Mouse (Mus musculus) bone marrow, adult 2 months (tissue): ENCODE results near the gene Lbx1. TPM values are rescaled to one million over a fixed set of nuclear protein-coding genes. Genes with fewer than 3 reads are reported as not detected.
A peak's percentile ranks its signal among the peaks of the same experiment; 100 is the strongest.

Source experiments
- H3K27ac ChIP-seq: fragments of 200-500 bp; 2 replicates; pipeline ENCODE4 v1.5.1; 2012; ENCODE audit warnings: low read depth, mild to moderate bottlenecking, control low read depth, inconsistent platforms, low read length; ENCODE audit not compliant: control insufficient read depth, poor library complexity, insufficient read depth
- H3K4me1 ChIP-seq: fragments of 200-500 bp; 2 replicates; pipeline ENCODE4 v1.6.1; 2011; ENCODE audit warnings: low read length; ENCODE audit not compliant: control insufficient read depth, insufficient read depth
- H3K4me3 ChIP-seq: fragments of 200-500 bp; replicated peaks from 2 replicates; pipeline ENCODE3; 2011; ENCODE audit warnings: mild to moderate bottlenecking, low read depth, low read length, control low read depth; ENCODE audit not compliant: control insufficient read depth
- CTCF ChIP-seq: fragments of 200-500 bp; IDR thresholded peaks from 2 replicates; pipeline ENCODE4 v1.5.1; 2011; ENCODE audit warnings: low read length, control low read depth; ENCODE audit not compliant: control insufficient read depth, insufficient read depth
- POLR2A ChIP-seq: fragments of 200-500 bp; IDR thresholded peaks from 2 replicates; pipeline ENCODE4 v1.6.1; 2011; ENCODE audit warnings: low read depth, mild to moderate bottlenecking, control low read depth, low read length, borderline replicate concordance; ENCODE audit not compliant: control insufficient read depth
- WGBS: fragments of 180-500 bp; shearing (Covaris S2); methylation state at CpG from one replicate; pipeline ENCODE4 v1.1.7; 2018; 5-methylcytosine and 5-hydroxymethylcytosine counted together
- polyA plus RNA-seq: library from polyadenylated mRNA; stranded (reverse); fragments of >200 nt; gene quantifications from 2 replicates; pipeline ENCODE4 v1.2.4, GENCODE M21; 2011; ENCODE audit warnings: low replicate concordance; ENCODE audit not compliant: missing spikeins, insufficient read depth, insufficient read length

The Lbx1 gene
- polyA plus RNA-seq, 1 experiment, result not detected

DNA sequence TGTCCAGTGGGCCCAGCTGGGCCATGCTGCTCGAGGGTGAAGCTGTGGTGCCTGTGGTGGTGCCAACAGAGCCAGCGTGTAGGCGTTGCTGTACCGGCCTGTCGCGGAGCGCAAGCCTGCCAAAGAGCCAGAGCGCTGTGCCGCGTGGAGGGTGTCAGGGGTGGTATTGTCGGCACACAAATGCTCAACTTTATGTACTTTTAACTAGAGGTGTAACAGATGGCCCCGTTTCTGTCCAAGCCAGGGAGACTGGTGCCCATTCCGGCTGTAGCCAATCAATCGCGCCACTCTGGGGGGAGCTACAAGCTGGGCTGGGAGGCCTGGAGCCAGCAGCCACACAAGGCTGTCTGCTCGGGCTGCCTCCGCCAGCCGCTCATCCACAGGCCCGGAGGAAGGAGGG lies 13.1 kb upstream of the Lbx1 start:
- 82% methylated on average over 19 of the region's 19 CpGs for WGBS
- no peaks in the 10 kb centered on the region for H3K4me1 ChIP-seq
- TF ChIP-seq POLR2A, result no peak
- no peak for TF ChIP-seq CTCF
- H3K4me3 ChIP-seq, result no peak overlapping the region
- no peak overlapping the region for H3K27ac ChIP-seq

DNA sequence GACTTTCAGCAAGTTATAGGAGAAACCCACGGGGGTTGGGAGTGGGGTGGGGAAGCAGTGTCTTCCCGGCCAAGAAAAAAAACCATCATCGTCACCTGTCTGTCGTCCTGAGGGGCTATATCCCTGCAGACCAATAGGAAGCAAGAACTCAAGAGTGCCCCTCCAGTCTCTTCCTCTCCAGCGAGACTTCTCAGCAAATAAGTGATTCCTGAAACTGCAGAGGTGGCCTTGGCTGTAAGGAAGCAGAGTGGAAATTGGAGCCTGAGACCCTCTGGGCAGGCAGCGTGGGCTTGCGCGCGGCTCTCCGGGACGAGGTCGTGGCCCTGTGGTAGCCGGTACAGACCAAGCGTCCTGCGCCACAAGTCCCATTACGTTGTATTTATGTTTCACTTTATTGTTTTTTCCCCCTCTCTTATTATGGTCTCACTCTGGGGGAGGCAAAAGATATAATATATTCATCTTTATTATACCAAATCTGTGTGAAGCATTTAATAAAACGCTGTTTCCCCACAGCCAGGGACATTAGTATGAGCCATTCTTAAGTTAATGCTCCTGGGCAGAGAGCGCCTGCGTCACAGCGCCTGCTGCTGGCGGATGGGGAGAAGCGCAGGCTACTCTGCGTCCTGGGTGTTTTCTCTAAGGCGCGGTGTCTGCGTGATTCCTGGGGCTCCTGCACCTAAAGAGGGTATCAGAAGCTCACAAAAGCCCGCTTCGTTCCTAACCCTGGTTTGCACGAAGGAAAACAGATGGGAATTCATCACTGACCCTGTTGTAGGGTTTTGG lies 8.5 kb upstream of the Lbx1 start:
- TF ChIP-seq POLR2A, result no peak
- TF ChIP-seq CTCF, result peak; percentile 82
- Histone ChIP-seq H3K4me3 (no peak overlapping the region), H3K27ac (no peak overlapping the region), H3K4me1 (no peaks in the 10 kb centered on the region)
- WGBS, result 7% methylated on average over 29 of the region's 29 CpGs

DNA sequence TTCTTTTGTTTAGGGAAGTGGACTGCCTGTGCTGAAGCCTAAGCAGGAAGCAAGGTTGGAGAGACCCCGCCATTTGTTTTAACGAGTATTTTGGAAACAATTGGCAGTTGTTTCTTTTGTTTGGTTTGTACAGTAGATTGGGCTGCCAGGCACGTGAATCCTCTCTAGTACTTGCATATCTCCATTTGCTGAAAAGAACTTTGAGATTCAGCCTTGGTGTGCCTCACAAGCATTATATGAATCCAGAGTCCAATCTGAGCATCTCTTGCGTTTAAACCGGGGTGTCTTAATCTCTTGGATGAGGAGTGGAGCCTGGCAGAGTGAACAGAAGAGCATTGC lies 7.6 kb upstream of the Lbx1 start:
- WGBS, result 8% methylated on average over 5 of the region's 5 CpGs
- H3K27ac ChIP-seq, result no peak overlapping the region
- no peak overlapping the region for H3K4me3 ChIP-seq
- no peaks in the 10 kb centered on the region for H3K4me1 ChIP-seq
- TF ChIP-seq CTCF (no peak), POLR2A (no peak)

DNA sequence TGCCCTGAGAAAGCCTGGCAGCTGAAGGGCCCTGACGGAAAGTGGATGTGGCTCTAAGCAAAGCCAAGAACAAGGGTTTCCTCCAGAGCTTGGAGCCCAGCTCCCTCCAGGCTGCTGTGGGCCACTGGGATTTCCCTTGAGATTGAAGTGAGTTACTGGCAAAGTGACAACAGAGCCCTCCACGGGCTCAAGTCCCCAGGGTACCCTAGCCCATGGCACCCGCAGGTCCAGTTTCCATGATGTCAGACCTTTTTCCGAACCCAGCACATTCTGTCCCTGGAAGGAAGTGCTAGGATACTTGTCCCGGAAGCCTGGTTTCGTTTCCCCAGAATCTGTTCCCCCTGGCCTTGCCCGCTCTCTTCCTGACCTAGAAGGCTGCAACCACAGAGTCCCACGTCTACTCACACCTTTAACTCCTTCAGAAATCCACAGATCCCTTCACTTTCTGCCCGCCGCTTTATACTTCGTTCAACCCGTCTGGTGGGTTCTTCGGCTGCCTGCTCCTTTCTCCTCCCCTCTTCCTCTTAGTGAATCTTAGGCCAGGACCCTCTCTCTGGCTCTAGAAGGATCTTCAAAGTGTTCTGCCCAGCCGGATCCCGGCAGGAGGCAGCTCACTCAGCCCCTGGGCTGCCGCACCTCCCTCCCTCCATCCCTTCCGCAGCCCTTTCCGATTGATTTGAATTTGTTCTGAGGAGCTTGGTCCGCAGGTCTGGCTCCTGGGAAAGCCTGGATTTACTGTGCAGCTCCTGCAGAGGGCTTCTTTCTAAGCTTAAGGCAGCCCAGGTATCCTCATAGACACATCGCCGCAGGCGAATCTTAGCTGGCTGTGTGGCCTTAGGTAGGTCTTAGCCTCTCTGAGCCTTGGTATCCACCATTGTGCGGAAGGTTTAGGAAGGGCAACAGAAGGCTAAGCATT lies 7.0 kb upstream of the Lbx1 start:
- H3K27ac ChIP-seq, result no peak overlapping the region
- TF ChIP-seq POLR2A (no peak), CTCF (no peak)
- 5% methylated on average over 23 of the region's 23 CpGs for WGBS
- no peak overlapping the region for H3K4me3 ChIP-seq
- no peaks in the 10 kb centered on the region for H3K4me1 ChIP-seq

DNA sequence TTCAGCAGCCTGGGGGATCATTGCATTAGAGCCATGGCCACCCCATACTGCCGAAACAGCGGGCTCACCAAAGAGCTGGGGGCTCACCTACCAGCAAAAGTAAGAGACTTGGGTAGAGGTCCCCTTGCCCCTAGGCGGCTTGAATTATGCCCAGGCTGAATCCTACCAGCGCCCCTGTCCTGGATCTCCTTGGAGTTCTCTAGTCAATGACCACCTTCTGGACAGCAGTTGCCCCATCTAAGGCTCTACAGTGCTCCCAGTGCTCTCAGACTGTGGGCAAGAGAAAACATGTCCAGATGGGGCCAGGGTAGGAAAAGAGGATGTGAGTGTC lies 6.4 kb upstream of the Lbx1 start:
- no peak overlapping the region for H3K4me3 ChIP-seq
- no peak for TF ChIP-seq CTCF
- no peak for TF ChIP-seq POLR2A
- H3K4me1 ChIP-seq, result no peaks in the 10 kb centered on the region
- WGBS, result 31% methylated on average over 4 of the region's 4 CpGs
- no peak overlapping the region for H3K27ac ChIP-seq

DNA sequence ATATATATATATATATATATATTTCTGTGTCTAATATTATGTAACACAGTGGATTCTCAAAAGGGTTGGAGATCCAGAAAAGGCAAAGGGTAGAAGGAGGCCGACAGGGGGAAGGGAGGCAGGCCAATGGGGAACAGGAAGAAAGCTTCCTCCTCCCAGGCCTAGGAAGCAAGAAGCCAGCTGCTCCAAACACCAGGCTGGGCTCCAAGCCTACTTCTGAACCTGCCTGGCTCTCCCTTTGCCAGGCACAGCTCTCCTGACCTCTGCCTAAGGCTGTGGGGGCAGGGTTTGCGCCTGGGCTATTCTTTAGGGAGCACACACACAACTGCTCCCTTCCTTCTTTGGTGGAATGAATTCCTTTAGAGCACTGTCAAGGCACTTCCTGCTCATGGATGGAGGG lies 4.4 kb upstream of the Lbx1 start:
- TF ChIP-seq CTCF, result no peak
- no peak for TF ChIP-seq POLR2A
- Histone ChIP-seq H3K4me1 (no peaks in the 10 kb centered on the region), H3K27ac (no peak overlapping the region), H3K4me3 (no peak overlapping the region)
- 20% methylated on average over 2 of the region's 2 CpGs for WGBS

DNA sequence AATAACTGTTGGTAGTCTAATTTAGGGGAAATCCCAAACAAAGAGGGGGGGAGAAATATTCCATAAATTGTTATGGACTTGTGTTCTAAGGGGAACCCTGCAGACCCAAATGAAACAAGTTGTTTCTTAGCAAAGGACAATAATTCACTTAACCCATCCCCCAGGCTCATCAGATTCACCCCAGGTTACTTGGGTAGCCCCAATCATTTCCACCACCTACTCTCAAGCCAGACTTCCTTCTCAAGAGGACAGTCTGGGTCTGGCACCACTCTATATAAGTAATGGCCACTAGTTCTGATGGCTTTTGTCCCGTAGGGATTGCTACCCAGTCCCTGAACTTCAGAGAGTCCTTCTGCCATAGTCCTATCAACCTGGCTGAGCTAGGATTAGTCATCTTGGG lies 3.6 kb upstream of the Lbx1 start:
- Histone ChIP-seq H3K27ac (no peak overlapping the region), H3K4me3 (no peak overlapping the region)
- 37% methylated on average over 1 of the region's 1 CpGs for WGBS

DNA sequence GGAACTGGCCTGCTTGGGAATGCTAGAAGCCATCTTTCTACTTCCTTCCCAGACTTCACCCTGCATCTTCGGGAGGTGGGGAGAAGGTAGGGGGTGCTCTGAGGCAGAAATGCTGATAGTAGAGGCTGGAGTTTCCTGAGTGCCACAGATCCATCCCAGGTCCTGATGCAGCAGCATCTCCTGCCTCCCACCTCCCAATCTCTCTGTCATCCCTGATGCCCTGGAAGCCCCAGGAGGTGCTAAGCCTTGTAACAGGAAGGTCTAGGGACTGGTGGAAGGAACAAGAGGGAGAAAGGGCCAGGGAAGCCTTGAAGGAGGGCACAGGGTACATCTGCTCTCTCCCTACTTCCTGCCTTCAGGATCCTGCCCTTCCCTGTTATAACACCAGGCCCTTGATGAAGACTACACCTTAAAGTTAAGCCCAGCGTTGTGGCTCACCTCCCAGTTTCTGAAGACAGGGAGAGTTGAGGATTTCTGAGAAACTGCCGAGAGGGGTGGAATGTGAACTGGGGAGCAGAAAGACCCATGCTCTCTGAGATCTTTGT lies 2.1 kb upstream of the Lbx1 start:
- no peak overlapping the region for H3K4me3 ChIP-seq
- no peak overlapping the region for H3K27ac ChIP-seq
- no peaks in the 10 kb centered on the region for H3K4me1 ChIP-seq
- no peak for TF ChIP-seq CTCF
- TF ChIP-seq POLR2A, result no peak
- WGBS, result 27% methylated on average over 3 of the region's 3 CpGs

More for the DNA sequence above, 3.6 kb upstream of the Lbx1 start:
- no peaks in the 10 kb centered on the region for H3K4me1 ChIP-seq
- TF ChIP-seq POLR2A, result no peak
- no peak for TF ChIP-seq CTCF

DNA sequence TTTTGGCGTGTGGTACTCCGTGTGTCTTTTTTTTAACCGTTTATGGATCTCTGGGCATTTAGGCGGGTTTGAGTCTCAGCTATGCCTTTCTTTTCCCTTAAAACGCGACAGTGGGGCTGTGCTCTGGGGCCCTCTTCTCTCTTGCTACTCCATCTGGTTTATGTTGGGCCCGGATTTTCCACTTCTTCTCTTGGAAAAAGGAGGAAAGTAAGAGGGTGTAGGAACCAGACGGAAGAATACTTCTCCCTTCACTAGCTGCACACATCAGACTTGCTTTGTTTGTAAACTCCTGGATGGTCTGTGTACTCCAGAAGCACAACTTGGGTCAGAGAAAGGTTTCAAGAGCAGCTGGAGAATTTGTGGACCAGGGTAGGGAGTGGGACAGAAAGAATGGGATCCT lies 1.5 kb upstream of the Lbx1 start:
- Histone ChIP-seq H3K4me3 (no peak overlapping the region), H3K4me1 (no peaks in the 10 kb centered on the region), H3K27ac (no peak overlapping the region)
- WGBS, result 3% methylated on average over 8 of the region's 8 CpGs
- TF ChIP-seq POLR2A (no peak), CTCF (no peak)
